Mouse (Mus musculus) heart, embryonic 11.5 days (tissue): ENCODE measurements around the gene Pdlim7. TPM values are rescaled to one million over a fixed set of nuclear protein-coding genes. Genes with fewer than 3 reads are reported as not detected.

Experiments used
- ATAC-seq: fragments of 200-750 bp; cut with Nextera tagmentation; replicated peaks from 2 replicates; pipeline ENCODE4 v1.8.0; 2017; ENCODE audit warnings: moderate library complexity; ENCODE audit not compliant: insufficient number of reproducible peaks, low FRiP score, low TSS enrichment
- H3K27ac ChIP-seq: fragments of 300-500 bp; sonication (generic); 2 replicates; pipeline ENCODE4 v1.5.1; 2014; ENCODE audit warnings: mild to moderate bottlenecking, low read depth, low read length
- H3K27me3 ChIP-seq: fragments of 300-500 bp; sonication (generic); 2 replicates; pipeline ENCODE4 v1.6.1; 2014; ENCODE audit warnings: mild to moderate bottlenecking, low read length, mixed read lengths; ENCODE audit not compliant: control insufficient read depth, insufficient read depth
- H3K36me3 ChIP-seq: fragments of 300-500 bp; sonication (generic); 2 replicates; pipeline ENCODE4 v1.6.1; 2014; ENCODE audit warnings: mild to moderate bottlenecking, low read length, moderate library complexity, mixed read lengths; ENCODE audit not compliant: control insufficient read depth, insufficient read depth
- H3K4me1 ChIP-seq: fragments of 300-500 bp; sonication (generic); 2 replicates; pipeline ENCODE4 v1.6.1; 2014; ENCODE audit warnings: low read length; ENCODE audit not compliant: control insufficient read depth, insufficient read depth
- H3K4me2 ChIP-seq: fragments of 300-500 bp; sonication (generic); 2 replicates; pipeline ENCODE4 v1.6.1; 2014; ENCODE audit warnings: mild to moderate bottlenecking, moderate library complexity
- H3K4me3 ChIP-seq: fragments of 300-500 bp; sonication (generic); 2 replicates; pipeline ENCODE4 v1.5.1; 2014; ENCODE audit warnings: low read depth, low read length
- H3K9ac ChIP-seq: fragments of 300-500 bp; sonication (generic); 2 replicates; pipeline ENCODE4 v1.6.1; 2014; ENCODE audit warnings: mild to moderate bottlenecking, low read depth, low read length, moderate library complexity
- H3K9me3 ChIP-seq: fragments of 300-500 bp; sonication (generic); replicated peaks from 2 replicates; pipeline ENCODE4 v1.6.1; 2016; ENCODE audit warnings: low read length; ENCODE audit not compliant: control insufficient read depth
- WGBS: fragments of 180-500 bp; shearing (Covaris S2); extraction: QIAGEN DNeasy Blood & Tissue Kit; methylation state at CpG from one replicate; pipeline ENCODE4 v1.1.7; 2014; ENCODE audit not compliant: insufficient replicate concordance; 5-methylcytosine and 5-hydroxymethylcytosine counted together
- polyA plus RNA-seq: library from polyadenylated mRNA; unstranded; fragments of >200 nt; fragmentation: Nextera tagmentation; extraction: Ambion mirVana; gene quantifications from 2 replicates; pipeline ENCODE4 v1.2.1, GENCODE M21; 2014

Pdlim7 gene
- polyA plus RNA-seq, 1 experiment from 2014 or later, result 439 TPM

- Histone ChIP-seq H3K4me2 (no peak overlapping the region), H3K36me3 (peaks cover 40% of the 10 kb centered on the region), H3K27ac (no peak overlapping the region), H3K9me3 (no peaks in the 10 kb centered on the region), H3K4me3 (no peak overlapping the region), H3K9ac (no peak overlapping the region), H3K4me1 (peaks cover 10% of the 10 kb centered on the region), H3K27me3 (peaks cover 10% of the 10 kb centered on the region)
- ATAC-seq, result no peak
- WGBS, result 70% methylated on average over 10 of the region's 10 CpGs
Measured at GRCm38 (mm10) chr13:55500575-55500974, 12.9 kb downstream of the Pdlim7 start.

- Histone ChIP-seq H3K4me2 (no peak overlapping the region), H3K27me3 (peaks cover 15% of the 10 kb centered on the region), H3K4me3 (no peak overlapping the region), H3K4me1 (peaks cover 20% of the 10 kb centered on the region), H3K9ac (no peak overlapping the region), H3K27ac (no peak overlapping the region), H3K36me3 (peaks cover 23% of the 10 kb centered on the region), H3K9me3 (no peaks in the 10 kb centered on the region)
- WGBS, result 67% methylated on average over 11 of the region's 11 CpGs
- no peak for ATAC-seq
Measured at GRCm38 (mm10) chr13:55498906-55499305, 14.6 kb downstream of the Pdlim7 start.

- H3K4me1 ChIP-seq, result peaks cover 20% of the 10 kb centered on the region
- WGBS, result 79% methylated on average over 6 of the region's 6 CpGs
- ATAC-seq, result no peak
- no peak overlapping the region for H3K4me3 ChIP-seq
- H3K36me3 ChIP-seq, result peaks cover 11% of the 10 kb centered on the region
- H3K27me3 ChIP-seq, result peaks cover 34% of the 10 kb centered on the region
- H3K4me2 ChIP-seq, result no peak overlapping the region
- no peaks in the 10 kb centered on the region for H3K9me3 ChIP-seq
- H3K9ac ChIP-seq, result no peak overlapping the region
- H3K27ac ChIP-seq, result no peak overlapping the region
Measured at GRCm38 (mm10) chr13:55496661-55497060, 16.8 kb downstream of the Pdlim7 start.

GRCm38 (mm10) chr13:55495702-55496101, 17.8 kb downstream of the Pdlim7 start:
- H3K36me3 ChIP-seq, result peaks cover 11% of the 10 kb centered on the region
- no peak overlapping the region for H3K27ac ChIP-seq
- H3K27me3 ChIP-seq, result peaks cover 44% of the 10 kb centered on the region
- H3K4me1 ChIP-seq, result peaks cover 20% of the 10 kb centered on the region
- 34% methylated on average over 4 of the region's 4 CpGs for WGBS
- no peak overlapping the region for H3K9ac ChIP-seq
- no peak overlapping the region for H3K4me2 ChIP-seq
- ATAC-seq, result no peak
- no peaks in the 10 kb centered on the region for H3K9me3 ChIP-seq
- no peak overlapping the region for H3K4me3 ChIP-seq

- H3K9me3 ChIP-seq, result no peaks in the 10 kb centered on the region
- H3K36me3 ChIP-seq, result peaks cover 8% of the 10 kb centered on the region
- H3K4me1 ChIP-seq, result peaks cover 20% of the 10 kb centered on the region
- no peak overlapping the region for H3K27ac ChIP-seq
- H3K4me2 ChIP-seq, result peak overlapping the region; percentile 19
- H3K9ac ChIP-seq, result no peak overlapping the region
- ATAC-seq, result peak; percentile 68
- 5% methylated on average over 18 of the region's 18 CpGs for WGBS
- no peak overlapping the region for H3K4me3 ChIP-seq
- peaks cover 45% of the 10 kb centered on the region for H3K27me3 ChIP-seq
Measured at GRCm38 (mm10) chr13:55494883-55495621, 18.4 kb downstream of the Pdlim7 start.

- Histone ChIP-seq H3K9me3 (no peaks in the 10 kb centered on the region), H3K4me1 (peaks cover 20% of the 10 kb centered on the region), H3K4me3 (no peak overlapping the region), H3K4me2 (no peak overlapping the region), H3K36me3 (peaks cover 8% of the 10 kb centered on the region; the same call in 1 of the 2 replicates), H3K27me3 (peaks cover 47% of the 10 kb centered on the region), H3K27ac (no peak overlapping the region), H3K9ac (0 out of 2 replicates have a peak overlapping the region, but pooled peaks have one; percentile 10)
- 7% methylated on average over 2 of the region's 2 CpGs for WGBS
- ATAC-seq, result no peak
Measured at GRCm38 (mm10) chr13:55494257-55494656, 19.2 kb downstream of the Pdlim7 start.

GRCm38 (mm10) chr13:55487578-55488498, 25.6 kb downstream of the Pdlim7 start, which contains the start of gene Dbn1:
Dbn1 (minus strand) TSS chr13:55488111.
- Histone ChIP-seq H3K4me3 (peak within 1 kb of the TSS; percentile 87), H3K36me3 (no peaks in the 10 kb centered on the region), H3K27me3 (peaks cover 60% of the 10 kb centered on the region), H3K4me2 (peak within 1 kb of the TSS; percentile 86), H3K9ac (peak within 1 kb of the TSS; percentile 88), H3K27ac (peak within 1 kb of the TSS; percentile 84), H3K4me1 (peaks cover 31% of the 10 kb centered on the region), H3K9me3 (no peaks in the 10 kb centered on the region)
- peak; percentile 76 for ATAC-seq
- WGBS, result under 1% methylated on average over 48 of the region's 83 CpGs

GRCm38 (mm10) chr13:55486916-55487577, 26.4 kb downstream of the Pdlim7 start:
- Histone ChIP-seq H3K36me3 (peaks cover 5% of the 10 kb centered on the region; the same call in 1 of the 2 replicates), H3K27ac (peak overlapping the region; percentile 84), H3K9me3 (no peaks in the 10 kb centered on the region), H3K27me3 (peaks cover 52% of the 10 kb centered on the region), H3K9ac (peak overlapping the region; percentile 88), H3K4me1 (peaks cover 36% of the 10 kb centered on the region), H3K4me3 (peak overlapping the region; percentile 87), H3K4me2 (peak overlapping the region; percentile 86)
- under 1% methylated on average over 29 of the region's 29 CpGs for whole genome bisulfite sequencing
- peak; percentile 33 for ATAC-seq
